Mouse (Mus musculus) erythroblast, embryonic 14.5 days (primary cell): ENCODE data around the gene Aspdh. TPM values are rescaled to one million over a fixed set of nuclear protein-coding genes. Genes with fewer than 3 reads are reported as not detected.

ENCODE experiments used
- H3K27me3 ChIP-seq: 2 replicates; pipeline ENCODE4 v1.6.1; 2012; ENCODE audit warnings: inconsistent platforms; ENCODE audit not compliant: control insufficient read depth
- H3K36me3 ChIP-seq: 2 replicates; pipeline ENCODE4 v1.6.1; 2012; ENCODE audit warnings: mild to moderate bottlenecking, inconsistent platforms; ENCODE audit not compliant: control insufficient read depth
- H3K4me1 ChIP-seq: 2 replicates; pipeline ENCODE4 v1.6.1; 2012; ENCODE audit warnings: inconsistent platforms; ENCODE audit not compliant: control insufficient read depth
- H3K4me3 ChIP-seq: replicated peaks from 2 replicates; pipeline ENCODE3; 2012; ENCODE audit warnings: moderate library complexity, mild to moderate bottlenecking, inconsistent platforms
- H3K9me3 ChIP-seq: 2 replicates; pipeline ENCODE4 v1.6.1; 2012; ENCODE audit warnings: low read length, inconsistent platforms, mixed read lengths; ENCODE audit not compliant: control insufficient read depth
- GATA1 ChIP-seq: IDR thresholded peaks from 2 replicates; pipeline ENCODE4 v1.6.1; 2012; ENCODE audit warnings: low read length, inconsistent platforms, mixed read lengths
- TAL1 ChIP-seq: IDR thresholded peaks from 3 replicates; pipeline ENCODE4 v1.6.1; 2012; ENCODE audit warnings: low read length, inconsistent platforms, mixed read lengths
- polyA plus RNA-seq: library from polyadenylated mRNA; stranded (reverse); fragments of >175 nt; gene quantifications from 2 replicates; pipeline ENCODE4 v1.2.3, GENCODE M21; 2012

The Aspdh gene
- polyA plus RNA-seq, 1 experiment = 0.17 TPM

- Histone ChIP-seq H3K9me3 (peaks cover 8% of the 10 kb centered on the region), H3K36me3 (no peaks in the 10 kb centered on the region), H3K4me1 (peaks cover 8% of the 10 kb centered on the region), H3K27me3 (peaks cover 39% of the 10 kb centered on the region), H3K4me3 (no peak overlapping the region)
- TF ChIP-seq TAL1 (no peak), GATA1 (no peak)
Observed at GRCm38 (mm10) chr7:44507491-44507890, 42.3 kb downstream of the Aspdh start.

Other genes with a start within 250 kb of the Aspdh start
- not detected in 2 replicates for gene Klk1b5, start 249.4 kb upstream of the Aspdh start, polyA plus RNA-seq
- gene Klk1, start 240.0 kb upstream of the Aspdh start, polyA plus RNA-seq = not detected in 2 replicates
- gene Gm36864, start 229.2 kb upstream of the Aspdh start, polyA plus RNA-seq = not detected in 2 replicates
- gene 1700028J19Rik, start 218.7 kb upstream of the Aspdh start, polyA plus RNA-seq = 0.18 TPM in 1 of 2 replicates, not detected in the other
- 5.6 and 5.9 TPM in 2 replicates for gene 2410002F23Rik, start 218.7 kb upstream of the Aspdh start, polyA plus RNA-seq
- not detected in 2 replicates for gene Acp4, start 208.0 kb upstream of the Aspdh start, polyA plus RNA-seq
- not detected in 2 replicates for gene Gm15517, start 203.9 kb upstream of the Aspdh start, polyA plus RNA-seq
- 0.01 TPM in 1 of 2 replicates, not detected in the other for gene Clec11a, start 158.5 kb upstream of the Aspdh start, polyA plus RNA-seq
- gene Shank1, start 155.1 kb upstream of the Aspdh start, polyA plus RNA-seq = 0.01 TPM in 2 replicates
- not detected in 2 replicates for gene Syt3, start 81.3 kb upstream of the Aspdh start, polyA plus RNA-seq
- 0.04 and 0.06 TPM in 2 replicates for gene 1700008O03Rik, start 79.6 kb upstream of the Aspdh start, polyA plus RNA-seq
- gene Lrrc4b, start 36.4 kb upstream of the Aspdh start, polyA plus RNA-seq = not detected in 2 replicates
- gene Josd2, start 2.6 kb downstream of the Aspdh start, polyA plus RNA-seq = 1,062 and 1,188 TPM in 2 replicates
- 26.0 and 30.5 TPM in 2 replicates for gene Emc10, start 31.1 kb downstream of the Aspdh start, polyA plus RNA-seq
- gene Fam71e1, start 31.2 kb downstream of the Aspdh start, polyA plus RNA-seq = 0.16 TPM in 1 of 2 replicates, not detected in the other
- gene Mybpc2, start 59.3 kb downstream of the Aspdh start, polyA plus RNA-seq = not detected in 2 replicates
- gene Spib, start 66.7 kb downstream of the Aspdh start, polyA plus RNA-seq = 0.08 TPM in 2 replicates
- gene Pold1, start 83.5 kb downstream of the Aspdh start, polyA plus RNA-seq = 24.0 and 25.1 TPM in 2 replicates
- 49.7 and 62.9 TPM in 2 replicates for gene Nr1h2, start 88.6 kb downstream of the Aspdh start, polyA plus RNA-seq
- gene Napsa, start 107.0 kb downstream of the Aspdh start, polyA plus RNA-seq = 0.20 and 0.21 TPM in 2 replicates
- gene Kcnc3, start 125.3 kb downstream of the Aspdh start, polyA plus RNA-seq = 0.01 TPM in 2 replicates
- gene Myh14, start 205.5 kb downstream of the Aspdh start, polyA plus RNA-seq = under 0.01 TPM in 1 of 2 replicates, not detected in the other
- not detected in 2 replicates for gene Izumo2, start 243.4 kb downstream of the Aspdh start, polyA plus RNA-seq